Mouse (Mus musculus): ENCODE results near the gene Scamp3. TPM values are rescaled to one million over a fixed set of nuclear protein-coding genes. Genes with fewer than 3 reads are reported as not detected.

Scamp3 gene
- polyA plus RNA-seq, 1 experiment from 2014 or later, result 49.0 TPM

DNA sequence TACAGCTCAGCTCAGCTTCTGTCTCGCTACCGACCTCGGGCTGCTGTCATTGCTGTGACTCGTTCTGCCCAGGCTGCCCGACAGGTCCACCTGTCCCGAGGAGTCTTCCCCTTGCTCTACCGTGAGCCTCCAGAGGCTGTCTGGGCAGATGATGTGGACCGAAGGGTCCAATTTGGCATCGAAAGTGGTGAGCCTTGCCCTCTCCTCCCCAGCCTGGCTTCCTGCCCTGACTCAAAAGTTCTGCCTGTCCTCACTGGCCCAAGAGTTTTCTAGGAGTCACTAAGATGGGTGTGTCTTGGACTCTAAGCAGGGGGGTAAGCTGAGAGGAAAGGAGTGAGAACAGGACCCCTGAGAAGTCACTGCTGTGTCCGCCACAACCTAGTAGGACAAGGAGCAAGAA lies 32.5 kb upstream of the Scamp3 start:
- Histone ChIP-seq H3K4me1 (ENCODE audit: control insufficient read depth, low read depth, low read length) (peaks cover 22% of the 10 kb centered on the region), H3K27me3 (ENCODE audit: control insufficient read depth, insufficient read depth, low read depth, low read length) (peaks cover under 1% of the 10 kb centered on the region; the same call in 1 of the 2 replicates), H3K4me2 (ENCODE audit: low read depth, low read length) (no peak overlapping the region), H3K27ac (ENCODE audit: low read length) (no peak overlapping the region), H3K36me3 (ENCODE audit: control insufficient read depth, insufficient read depth) (peaks cover 46% of the 10 kb centered on the region), H3K9me3 (replicated peaks; ENCODE audit: control insufficient read depth, low read length) (no peaks in the 10 kb centered on the region), H3K9ac (ENCODE audit: low read depth, low read length) (no peak overlapping the region), H3K4me3 (ENCODE audit: low read depth, low read length) (no peak overlapping the region)
- WGBS (ENCODE audit: insufficient replicate concordance), result 77% methylated on average over 10 of the region's 10 CpGs
- no peak for ATAC-seq (ENCODE audit: low read depth)

DNA sequence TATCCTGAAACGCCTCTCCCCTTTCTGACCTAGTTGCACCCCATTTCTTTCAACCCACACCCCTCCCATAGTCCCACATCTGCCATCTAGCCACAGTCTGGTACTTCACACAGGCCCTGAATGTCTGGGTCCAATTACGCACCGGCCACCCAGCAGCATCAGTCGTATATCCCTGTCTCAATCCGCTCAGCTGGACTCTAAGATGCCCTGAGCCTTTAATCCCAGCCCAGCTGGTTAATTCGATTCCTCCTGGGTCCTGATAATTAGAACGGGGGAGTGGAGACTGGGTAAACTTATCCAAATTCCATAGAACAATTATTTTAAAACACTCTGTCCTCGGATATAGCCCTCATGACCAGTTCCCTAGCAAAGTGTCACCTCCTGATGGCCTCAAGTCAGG lies 31.7 kb upstream of the Scamp3 start:
- Histone ChIP-seq H3K4me3 (ENCODE audit: low read depth, low read length) (no peak overlapping the region), H3K27ac (ENCODE audit: low read length) (no peak overlapping the region), H3K27me3 (ENCODE audit: control insufficient read depth, insufficient read depth, low read depth, low read length) (peaks cover 5% of the 10 kb centered on the region), H3K36me3 (ENCODE audit: control insufficient read depth, insufficient read depth) (peaks cover 43% of the 10 kb centered on the region), H3K9ac (ENCODE audit: low read depth, low read length) (no peak overlapping the region), H3K9me3 (replicated peaks; ENCODE audit: control insufficient read depth, low read length) (no peaks in the 10 kb centered on the region), H3K4me2 (ENCODE audit: low read depth, low read length) (no peak overlapping the region), H3K4me1 (ENCODE audit: control insufficient read depth, low read depth, low read length) (peaks cover 24% of the 10 kb centered on the region)
- WGBS (ENCODE audit: insufficient replicate concordance), result 76% methylated on average over 8 of the region's 8 CpGs
- ATAC-seq (ENCODE audit: low read depth), result no peak

- H3K9ac ChIP-seq (ENCODE audit: low read depth, low read length), result peak overlapping the region; percentile 49
- H3K36me3 ChIP-seq (ENCODE audit: control insufficient read depth, insufficient read depth), result peaks cover 29% of the 10 kb centered on the region
- H3K4me1 ChIP-seq (ENCODE audit: control insufficient read depth, low read depth, low read length), result peaks cover 35% of the 10 kb centered on the region
- peak overlapping the region; percentile 48 for H3K4me3 ChIP-seq (ENCODE audit: low read depth, low read length)
- peak overlapping the region; percentile 67 for H3K27ac ChIP-seq (ENCODE audit: low read length)
- 19% methylated on average over 26 of the region's 26 CpGs for WGBS (ENCODE audit: insufficient replicate concordance)
- peak; percentile 92 for ATAC-seq (ENCODE audit: low read depth)
- no peaks in the 10 kb centered on the region for H3K9me3 ChIP-seq (replicated peaks; ENCODE audit: control insufficient read depth, low read length)
- peaks cover 5% of the 10 kb centered on the region for H3K27me3 ChIP-seq (ENCODE audit: control insufficient read depth, insufficient read depth, low read depth, low read length)
- H3K4me2 ChIP-seq (ENCODE audit: low read depth, low read length), result peak overlapping the region; percentile 73
These were observed 29.9 kb upstream of the Scamp3 start for GRCm38 (mm10) chr3:89147101-89147978.

- H3K9ac ChIP-seq (ENCODE audit: low read depth, low read length), result peak overlapping the region; percentile 49
- peak overlapping the region; percentile 48 for H3K4me3 ChIP-seq (ENCODE audit: low read depth, low read length)
- no peaks in the 10 kb centered on the region for H3K9me3 ChIP-seq (replicated peaks; ENCODE audit: control insufficient read depth, low read length)
- peak overlapping the region; percentile 67 for H3K27ac ChIP-seq (ENCODE audit: low read length)
- 10% methylated on average over 15 of the region's 15 CpGs for WGBS (ENCODE audit: insufficient replicate concordance)
- peaks cover 23% of the 10 kb centered on the region for H3K36me3 ChIP-seq (ENCODE audit: control insufficient read depth, insufficient read depth)
- no peak; the same call in none of the 2 replicates for ATAC-seq (ENCODE audit: low read depth)
- H3K4me2 ChIP-seq (ENCODE audit: low read depth, low read length), result peak overlapping the region; percentile 73
- peaks cover 5% of the 10 kb centered on the region for H3K27me3 ChIP-seq (ENCODE audit: control insufficient read depth, insufficient read depth, low read depth, low read length)
- H3K4me1 ChIP-seq (ENCODE audit: control insufficient read depth, low read depth, low read length), result peaks cover 38% of the 10 kb centered on the region
These were observed 29.3 kb upstream of the Scamp3 start for GRCm38 (mm10) chr3:89147979-89148311.

GRCm38 (mm10) chr3:89148567-89148966 lies 28.7 kb upstream of the Scamp3 start:
- 0 out of 2 replicates have a peak overlapping the region, but pooled peaks have one; percentile 73 for H3K4me2 ChIP-seq (ENCODE audit: low read depth, low read length)
- no peak overlapping the region for H3K27ac ChIP-seq (ENCODE audit: low read length)
- peaks cover 5% of the 10 kb centered on the region for H3K27me3 ChIP-seq (ENCODE audit: control insufficient read depth, insufficient read depth, low read depth, low read length)
- 67% methylated on average over 14 of the region's 14 CpGs for WGBS (ENCODE audit: insufficient replicate concordance)
- H3K4me3 ChIP-seq (ENCODE audit: low read depth, low read length), result no peak overlapping the region
- H3K4me1 ChIP-seq (ENCODE audit: control insufficient read depth, low read depth, low read length), result peaks cover 38% of the 10 kb centered on the region
- H3K9me3 ChIP-seq (replicated peaks; ENCODE audit: control insufficient read depth, low read length), result no peaks in the 10 kb centered on the region
- ATAC-seq (ENCODE audit: low read depth), result no peak
- no peak overlapping the region for H3K9ac ChIP-seq (ENCODE audit: low read depth, low read length)
- peaks cover 18% of the 10 kb centered on the region for H3K36me3 ChIP-seq (ENCODE audit: control insufficient read depth, insufficient read depth)

- Histone ChIP-seq H3K27me3 (ENCODE audit: control insufficient read depth, insufficient read depth, low read depth, low read length) (peaks cover 10% of the 10 kb centered on the region), H3K9ac (ENCODE audit: low read depth, low read length) (no peak overlapping the region), H3K27ac (ENCODE audit: low read length) (no peak overlapping the region), H3K36me3 (ENCODE audit: control insufficient read depth, insufficient read depth) (no peaks in the 10 kb centered on the region), H3K4me1 (ENCODE audit: control insufficient read depth, low read depth, low read length) (peaks cover 31% of the 10 kb centered on the region), H3K9me3 (replicated peaks; ENCODE audit: control insufficient read depth, low read length) (no peaks in the 10 kb centered on the region), H3K4me2 (ENCODE audit: low read depth, low read length) (no peak overlapping the region), H3K4me3 (ENCODE audit: low read depth, low read length) (no peak overlapping the region)
- 38% methylated on average over 17 of the region's 17 CpGs for WGBS (ENCODE audit: insufficient replicate concordance)
- no peak for ATAC-seq (ENCODE audit: low read depth)
These were observed 25.0 kb upstream of the Scamp3 start for GRCm38 (mm10) chr3:89152084-89152835.

GRCm38 (mm10) chr3:89156951-89157350 lies 20.3 kb upstream of the Scamp3 start:
- no peak overlapping the region for H3K4me2 ChIP-seq (ENCODE audit: low read depth, low read length)
- H3K9ac ChIP-seq (ENCODE audit: low read depth, low read length), result no peak overlapping the region
- ATAC-seq (ENCODE audit: low read depth), result no peak
- H3K27ac ChIP-seq (ENCODE audit: low read length), result no peak overlapping the region
- peaks cover 20% of the 10 kb centered on the region for H3K4me1 ChIP-seq (ENCODE audit: control insufficient read depth, low read depth, low read length)
- peaks cover 25% of the 10 kb centered on the region for H3K27me3 ChIP-seq (ENCODE audit: control insufficient read depth, insufficient read depth, low read depth, low read length)
- H3K4me3 ChIP-seq (ENCODE audit: low read depth, low read length), result no peak overlapping the region
- no peaks in the 10 kb centered on the region for H3K9me3 ChIP-seq (replicated peaks; ENCODE audit: control insufficient read depth, low read length)
- H3K36me3 ChIP-seq (ENCODE audit: control insufficient read depth, insufficient read depth), result no peaks in the 10 kb centered on the region
- 52% methylated on average over 8 of the region's 8 CpGs for WGBS (ENCODE audit: insufficient replicate concordance)

GRCm38 (mm10) chr3:89158651-89159050 lies 18.6 kb upstream of the Scamp3 start:
- 16% methylated on average over 7 of the region's 7 CpGs for WGBS (ENCODE audit: insufficient replicate concordance)
- H3K4me2 ChIP-seq (ENCODE audit: low read depth, low read length), result no peak overlapping the region

DNA sequence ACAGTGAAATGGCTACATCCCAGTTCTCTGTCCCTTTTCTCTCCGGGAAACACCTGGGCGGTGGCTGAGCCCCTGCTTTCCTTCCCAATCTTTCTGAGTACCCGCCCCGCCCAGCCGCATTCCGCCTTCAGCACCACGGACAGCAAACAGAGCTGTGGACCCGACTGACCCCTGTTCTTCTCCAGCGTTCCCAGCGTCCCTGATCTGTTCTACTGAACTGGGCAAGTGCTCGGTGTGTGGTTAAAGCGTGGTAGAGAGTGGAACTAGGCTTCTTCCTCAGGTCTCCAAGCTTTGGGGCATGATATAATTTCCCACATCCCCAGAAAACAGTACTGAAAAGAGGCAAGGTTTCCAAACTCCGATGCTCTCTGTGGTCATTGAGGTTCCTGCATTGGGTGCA lies 18.1 kb upstream of the Scamp3 start:
- peak; percentile 27; the same call in 1 of the 2 replicates for ATAC-seq (ENCODE audit: low read depth)
- no peaks in the 10 kb centered on the region for H3K9me3 ChIP-seq (replicated peaks; ENCODE audit: control insufficient read depth, low read length)
- peaks cover 18% of the 10 kb centered on the region for H3K4me1 ChIP-seq (ENCODE audit: control insufficient read depth, low read depth, low read length)
- no peaks in the 10 kb centered on the region for H3K36me3 ChIP-seq (ENCODE audit: control insufficient read depth, insufficient read depth)
- peak overlapping the region; percentile 99 for H3K4me2 ChIP-seq (ENCODE audit: low read depth, low read length)
- no peak overlapping the region for H3K27ac ChIP-seq (ENCODE audit: low read length)
- under 1% methylated on average over 13 of the region's 13 CpGs for WGBS (ENCODE audit: insufficient replicate concordance)
- no peak overlapping the region for H3K9ac ChIP-seq (ENCODE audit: low read depth, low read length)
- H3K27me3 ChIP-seq (ENCODE audit: control insufficient read depth, insufficient read depth, low read depth, low read length), result peaks cover 25% of the 10 kb centered on the region
- H3K4me3 ChIP-seq (ENCODE audit: low read depth, low read length), result peak overlapping the region; percentile 66

More at GRCm38 (mm10) chr3:89158651-89159050, 18.6 kb upstream of the Scamp3 start:
- no peak for ATAC-seq (ENCODE audit: low read depth)
- no peak overlapping the region for H3K4me3 ChIP-seq (ENCODE audit: low read depth, low read length)
- H3K27me3 ChIP-seq (ENCODE audit: control insufficient read depth, insufficient read depth, low read depth, low read length), result peaks cover 25% of the 10 kb centered on the region
- H3K9ac ChIP-seq (ENCODE audit: low read depth, low read length), result no peak overlapping the region
- peaks cover 13% of the 10 kb centered on the region for H3K4me1 ChIP-seq (ENCODE audit: control insufficient read depth, low read depth, low read length)
- no peaks in the 10 kb centered on the region for H3K36me3 ChIP-seq (ENCODE audit: control insufficient read depth, insufficient read depth)
- H3K27ac ChIP-seq (ENCODE audit: low read length), result no peak overlapping the region
- no peaks in the 10 kb centered on the region for H3K9me3 ChIP-seq (replicated peaks; ENCODE audit: control insufficient read depth, low read length)
